Mouse (Mus musculus): ENCODE measurements around the gene Hoxb8. TPM values are rescaled to one million over a fixed set of nuclear protein-coding genes. Genes with fewer than 3 reads are reported as not detected.

Gene Hoxb8
- polyA plus RNA-seq, 1 experiment from 2014 or later, result not detected

- Histone ChIP-seq H3K9ac (ENCODE audit: low read depth, low read length) (no peak within 1 kb of the TSS), H3K27me3 (ENCODE audit: control insufficient read depth, insufficient read depth, low read depth, low read length) (peaks cover 93% of the 10 kb centered on the region), H3K9me3 (replicated peaks; ENCODE audit: control insufficient read depth, low read length, poor library complexity, severe bottlenecking) (no peaks in the 10 kb centered on the region), H3K4me1 (ENCODE audit: control insufficient read depth, insufficient read depth, low read length) (no peaks in the 10 kb centered on the region), H3K4me2 (ENCODE audit: low read length) (no peak within 1 kb of the TSS), H3K36me3 (ENCODE audit: control insufficient read depth, insufficient read depth, low read length) (no peaks in the 10 kb centered on the region), H3K27ac (ENCODE audit: low read length) (no peak within 1 kb of the TSS), H3K4me3 (ENCODE audit: low read depth, low read length) (no peak within 1 kb of the TSS)
- ATAC-seq, result no peak
- under 1% methylated on average over 10 of the region's 10 CpGs for WGBS
These were observed 41.4 kb downstream of the Hoxb8 start, which contains the start of gene Hoxb3 for GRCm38 (mm10) chr11:96323154-96323553. Gene Hoxb3 (plus strand): TSS chr11:96323326.

GRCm38 (mm10) chr11:96324125-96324524 is 42.4 kb downstream of the Hoxb8 start:
- Histone ChIP-seq H3K9ac (ENCODE audit: low read depth, low read length) (no peak overlapping the region), H3K4me2 (ENCODE audit: low read length) (no peak overlapping the region), H3K27ac (ENCODE audit: low read length) (no peak overlapping the region), H3K4me1 (ENCODE audit: control insufficient read depth, insufficient read depth, low read length) (no peaks in the 10 kb centered on the region), H3K27me3 (ENCODE audit: control insufficient read depth, insufficient read depth, low read depth, low read length) (peaks cover 94% of the 10 kb centered on the region), H3K4me3 (ENCODE audit: low read depth, low read length) (no peak overlapping the region), H3K36me3 (ENCODE audit: control insufficient read depth, insufficient read depth, low read length) (no peaks in the 10 kb centered on the region), H3K9me3 (replicated peaks; ENCODE audit: control insufficient read depth, low read length, poor library complexity, severe bottlenecking) (no peaks in the 10 kb centered on the region)
- 0% methylated on average over 5 of the region's 5 CpGs for WGBS
- ATAC-seq, result no peak

- Histone ChIP-seq H3K4me3 (ENCODE audit: low read depth, low read length) (no peak overlapping the region), H3K36me3 (ENCODE audit: control insufficient read depth, insufficient read depth, low read length) (no peaks in the 10 kb centered on the region), H3K27ac (ENCODE audit: low read length) (no peak overlapping the region), H3K9ac (ENCODE audit: low read depth, low read length) (no peak overlapping the region), H3K27me3 (ENCODE audit: control insufficient read depth, insufficient read depth, low read depth, low read length) (peaks cover 94% of the 10 kb centered on the region), H3K9me3 (replicated peaks; ENCODE audit: control insufficient read depth, low read length, poor library complexity, severe bottlenecking) (no peaks in the 10 kb centered on the region), H3K4me1 (ENCODE audit: control insufficient read depth, insufficient read depth, low read length) (no peaks in the 10 kb centered on the region), H3K4me2 (ENCODE audit: low read length) (no peak overlapping the region)
- no peak for ATAC-seq
- 3% methylated on average over 8 of the region's 8 CpGs for WGBS
These were observed 43.3 kb downstream of the Hoxb8 start for GRCm38 (mm10) chr11:96324965-96325364.

GRCm38 (mm10) chr11:96325747-96326212 is 44.1 kb downstream of the Hoxb8 start:
- 1% methylated on average over 22 of the region's 22 CpGs for WGBS
- no peak overlapping the region for H3K9ac ChIP-seq (ENCODE audit: low read depth, low read length)
- H3K27me3 ChIP-seq (ENCODE audit: control insufficient read depth, insufficient read depth, low read depth, low read length), result peaks cover 94% of the 10 kb centered on the region
- H3K27ac ChIP-seq (ENCODE audit: low read length), result no peak overlapping the region
- H3K9me3 ChIP-seq (replicated peaks; ENCODE audit: control insufficient read depth, low read length, poor library complexity, severe bottlenecking), result no peaks in the 10 kb centered on the region
- H3K4me2 ChIP-seq (ENCODE audit: low read length), result no peak overlapping the region
- H3K4me1 ChIP-seq (ENCODE audit: control insufficient read depth, insufficient read depth, low read length), result no peaks in the 10 kb centered on the region
- ATAC-seq, result no peak
- no peak overlapping the region for H3K4me3 ChIP-seq (ENCODE audit: low read depth, low read length)
- no peaks in the 10 kb centered on the region for H3K36me3 ChIP-seq (ENCODE audit: control insufficient read depth, insufficient read depth, low read length)

GRCm38 (mm10) chr11:96326705-96327104 is 45.0 kb downstream of the Hoxb8 start:
- no peak overlapping the region for H3K27ac ChIP-seq (ENCODE audit: low read length)
- no peak overlapping the region for H3K4me3 ChIP-seq (ENCODE audit: low read depth, low read length)
- H3K4me2 ChIP-seq (ENCODE audit: low read length), result no peak overlapping the region
- no peaks in the 10 kb centered on the region for H3K9me3 ChIP-seq (replicated peaks; ENCODE audit: control insufficient read depth, low read length, poor library complexity, severe bottlenecking)
- H3K9ac ChIP-seq (ENCODE audit: low read depth, low read length), result no peak overlapping the region
- H3K27me3 ChIP-seq (ENCODE audit: control insufficient read depth, insufficient read depth, low read depth, low read length), result peaks cover 95% of the 10 kb centered on the region
- 3% methylated on average over 12 of the region's 12 CpGs for WGBS
- H3K4me1 ChIP-seq (ENCODE audit: control insufficient read depth, insufficient read depth, low read length), result no peaks in the 10 kb centered on the region
- H3K36me3 ChIP-seq (ENCODE audit: control insufficient read depth, insufficient read depth, low read length), result no peaks in the 10 kb centered on the region
- no peak for ATAC-seq

GRCm38 (mm10) chr11:96327122-96327521 is 45.4 kb downstream of the Hoxb8 start:
- Histone ChIP-seq H3K4me1 (ENCODE audit: control insufficient read depth, insufficient read depth, low read length) (no peaks in the 10 kb centered on the region), H3K4me2 (ENCODE audit: low read length) (no peak overlapping the region), H3K27me3 (ENCODE audit: control insufficient read depth, insufficient read depth, low read depth, low read length) (peaks cover 95% of the 10 kb centered on the region), H3K9me3 (replicated peaks; ENCODE audit: control insufficient read depth, low read length, poor library complexity, severe bottlenecking) (no peaks in the 10 kb centered on the region), H3K4me3 (ENCODE audit: low read depth, low read length) (no peak overlapping the region), H3K36me3 (ENCODE audit: control insufficient read depth, insufficient read depth, low read length) (no peaks in the 10 kb centered on the region), H3K27ac (ENCODE audit: low read length) (no peak overlapping the region), H3K9ac (ENCODE audit: low read depth, low read length) (no peak overlapping the region)
- no peak for ATAC-seq
- 3% methylated on average over 7 of the region's 7 CpGs for WGBS

GRCm38 (mm10) chr11:96327750-96328149 is 46.0 kb downstream of the Hoxb8 start:
- 0% methylated on average over 5 of the region's 5 CpGs for WGBS
- no peaks in the 10 kb centered on the region for H3K9me3 ChIP-seq (replicated peaks; ENCODE audit: control insufficient read depth, low read length, poor library complexity, severe bottlenecking)
- H3K36me3 ChIP-seq (ENCODE audit: control insufficient read depth, insufficient read depth, low read length), result no peaks in the 10 kb centered on the region
- ATAC-seq, result no peak
- H3K4me3 ChIP-seq (ENCODE audit: low read depth, low read length), result no peak overlapping the region
- H3K4me2 ChIP-seq (ENCODE audit: low read length), result no peak overlapping the region
- no peaks in the 10 kb centered on the region for H3K4me1 ChIP-seq (ENCODE audit: control insufficient read depth, insufficient read depth, low read length)
- H3K27me3 ChIP-seq (ENCODE audit: control insufficient read depth, insufficient read depth, low read depth, low read length), result peaks cover 95% of the 10 kb centered on the region
- no peak overlapping the region for H3K27ac ChIP-seq (ENCODE audit: low read length)
- no peak overlapping the region for H3K9ac ChIP-seq (ENCODE audit: low read depth, low read length)

- no peaks in the 10 kb centered on the region for H3K4me1 ChIP-seq (ENCODE audit: control insufficient read depth, insufficient read depth, low read length)
- H3K27me3 ChIP-seq (ENCODE audit: control insufficient read depth, insufficient read depth, low read depth, low read length), result peaks cover 93% of the 10 kb centered on the region
- H3K9me3 ChIP-seq (replicated peaks; ENCODE audit: control insufficient read depth, low read length, poor library complexity, severe bottlenecking), result no peaks in the 10 kb centered on the region
- no peak overlapping the region for H3K9ac ChIP-seq (ENCODE audit: low read depth, low read length)
- H3K27ac ChIP-seq (ENCODE audit: low read length), result no peak overlapping the region
- no peak overlapping the region for H3K4me2 ChIP-seq (ENCODE audit: low read length)
- no peak for ATAC-seq
- 4% methylated on average over 8 of the region's 8 CpGs for WGBS
- H3K4me3 ChIP-seq (ENCODE audit: low read depth, low read length), result no peak overlapping the region
- no peaks in the 10 kb centered on the region for H3K36me3 ChIP-seq (ENCODE audit: control insufficient read depth, insufficient read depth, low read length)
These were observed 46.9 kb downstream of the Hoxb8 start for GRCm38 (mm10) chr11:96328605-96329004.

- Histone ChIP-seq H3K9me3 (replicated peaks; ENCODE audit: control insufficient read depth, low read length, poor library complexity, severe bottlenecking) (no peaks in the 10 kb centered on the region), H3K4me3 (ENCODE audit: low read depth, low read length) (no peak overlapping the region), H3K36me3 (ENCODE audit: control insufficient read depth, insufficient read depth, low read length) (no peaks in the 10 kb centered on the region), H3K9ac (ENCODE audit: low read depth, low read length) (no peak overlapping the region), H3K4me1 (ENCODE audit: control insufficient read depth, insufficient read depth, low read length) (no peaks in the 10 kb centered on the region), H3K4me2 (ENCODE audit: low read length) (no peak overlapping the region), H3K27me3 (ENCODE audit: control insufficient read depth, insufficient read depth, low read depth, low read length) (peaks cover 96% of the 10 kb centered on the region), H3K27ac (ENCODE audit: low read length) (no peak overlapping the region)
- WGBS, result 1% methylated on average over 8 of the region's 8 CpGs
- ATAC-seq, result no peak
These were observed 50.4 kb downstream of the Hoxb8 start for GRCm38 (mm10) chr11:96332105-96332504.

Data from midbrain, embryonic 16.5 days (tissue).